Mouse (Mus musculus) embryo, embryonic 11.5 days (tissue): ENCODE measurements around the gene Hist1h2ad.
"Not testable (repeated sequence)": the region's sequence is repeated elsewhere in the genome, so short reads cannot be mapped to it uniquely, and the experiment has no call there.

Experiments
- DNase-seq: peaks from one replicate; pipeline ENCODE4 v3.0.0-alpha.2; 2012; ENCODE audit warnings: low read depth, low spot score

Gene Hist1h2ad

GRCm38 (mm10) chr13:23583387-23584068 is 9.3 kb downstream of the Hist1h2ad start:
- DNase-seq = no peak

DNA sequence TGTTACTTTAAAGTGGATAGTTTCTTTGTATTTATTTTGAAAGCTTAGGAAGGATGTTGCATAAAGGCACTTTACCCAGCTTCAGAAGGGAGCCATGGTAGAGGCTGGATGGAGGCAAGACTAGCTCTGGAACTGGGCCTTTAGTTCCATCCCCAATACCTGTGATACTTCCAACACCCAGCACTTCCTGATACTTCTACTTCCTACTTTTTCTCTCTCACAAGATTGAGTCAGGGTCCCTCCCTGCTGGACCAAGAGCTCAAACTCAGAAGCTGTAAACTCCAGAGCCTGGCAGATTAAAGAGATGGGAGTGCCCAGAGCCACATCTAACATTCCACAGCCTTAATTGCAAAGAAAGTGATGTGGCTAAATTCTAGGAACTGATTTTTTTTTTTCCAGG is 10.2 kb downstream of the Hist1h2ad start:
- DNase-seq = no peak

DNA sequence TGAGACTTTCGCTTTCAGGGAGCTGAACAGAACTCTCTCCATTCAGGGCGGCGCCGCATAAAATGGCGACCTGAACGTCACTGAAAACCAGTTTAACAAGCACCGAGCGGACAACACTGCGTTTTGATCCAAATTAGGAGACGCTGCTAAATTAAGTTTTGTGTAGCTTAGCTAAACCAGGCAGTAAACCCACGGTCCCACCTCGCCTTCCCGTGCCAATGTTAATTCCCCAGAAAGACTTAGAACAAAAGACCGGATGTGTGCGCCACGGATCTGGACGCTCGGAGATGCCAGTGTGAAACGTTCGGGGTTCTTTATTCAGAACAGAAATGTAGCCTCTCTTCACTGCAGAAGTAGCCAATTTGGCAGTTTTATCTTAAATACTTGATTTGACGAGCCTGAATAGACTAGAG is 10.9 kb downstream of the Hist1h2ad start:
- DNase-seq = no peak

DNA sequence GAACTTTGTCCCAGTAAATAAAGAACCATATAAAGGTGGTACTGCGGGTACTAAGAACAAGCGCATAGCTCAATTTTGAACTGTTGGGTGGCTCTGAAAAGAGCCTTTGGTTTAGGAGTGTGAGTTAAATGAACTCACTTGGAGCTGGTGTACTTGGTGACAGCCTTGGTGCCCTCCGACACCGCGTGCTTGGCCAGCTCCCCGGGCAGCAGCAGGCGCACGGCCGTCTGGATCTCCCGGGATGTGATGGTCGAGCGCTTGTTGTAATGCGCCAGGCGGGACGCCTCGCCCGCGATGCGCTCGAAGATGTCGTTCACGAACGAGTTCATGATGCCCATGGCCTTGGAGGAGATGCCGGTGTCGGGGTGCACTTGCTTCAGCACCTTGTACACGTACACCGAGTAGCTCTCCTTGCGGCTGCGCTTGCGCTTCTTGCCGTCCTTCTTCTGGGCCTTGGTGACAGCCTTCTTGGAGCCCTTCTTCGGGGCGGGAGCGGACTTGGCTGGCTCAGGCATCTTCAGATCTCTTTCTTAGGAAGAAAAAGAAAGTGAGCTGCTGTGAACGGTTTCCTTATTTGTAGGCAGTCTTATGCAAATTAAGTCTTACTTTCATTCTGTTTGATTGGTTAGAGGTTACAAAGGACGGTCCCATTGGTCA is 11.4 kb downstream of the Hist1h2ad start:
- peak; percentile 83 for DNase-seq

GRCm38 (mm10) chr13:23586099-23586939 is 12.1 kb downstream of the Hist1h2ad start:
- DNase-seq = no peak

- no peak for DNase-seq
Measured at GRCm38 (mm10) chr13:23586940-23587225, 12.7 kb downstream of the Hist1h2ad start.

- DNase-seq = no peak
Measured at GRCm38 (mm10) chr13:23591206-23591605, 17.0 kb downstream of the Hist1h2ad start.

DNA sequence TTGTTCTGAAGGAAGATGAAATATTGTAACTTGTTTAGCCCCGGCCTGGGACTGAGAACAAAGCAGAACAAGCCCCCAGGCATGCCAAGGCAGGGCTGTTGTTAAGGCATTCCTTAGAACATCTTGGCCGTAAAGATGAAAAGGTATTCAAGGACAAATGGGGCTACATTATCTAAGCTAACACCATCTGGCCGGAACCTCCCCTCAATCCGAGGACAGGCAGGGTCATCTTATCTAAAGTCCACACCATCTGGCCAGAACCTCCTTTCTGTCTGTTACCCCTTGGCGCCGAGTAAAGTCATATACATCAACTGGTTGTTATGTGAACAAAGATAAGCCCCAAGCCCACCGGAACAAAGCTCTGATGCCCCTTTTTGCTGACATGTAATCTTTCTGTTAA is 17.7 kb downstream of the Hist1h2ad start:
- not testable (repeated sequence) for DNase-seq

DNA sequence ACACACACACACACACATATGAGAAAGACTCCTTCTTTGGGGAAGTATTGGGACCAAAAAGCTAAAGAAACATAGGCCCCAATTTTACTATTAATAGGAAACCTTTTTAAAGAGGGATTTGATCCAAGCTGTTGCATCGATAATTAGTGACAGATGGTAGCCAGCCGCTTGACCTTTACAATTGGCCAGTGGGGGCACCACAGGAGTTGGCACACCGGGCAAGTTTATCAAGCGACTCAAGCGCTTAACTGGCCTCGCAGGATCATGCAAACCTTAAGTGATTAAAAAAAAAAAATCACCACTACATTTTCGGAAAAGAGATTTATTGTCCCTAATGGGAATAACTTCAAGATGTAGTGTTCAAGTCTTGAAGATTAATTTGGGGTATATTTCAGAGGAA is 18.4 kb downstream of the Hist1h2ad start:
- DNase-seq = no peak

GRCm38 (mm10) chr13:23593051-23593770 is 19.0 kb downstream of the Hist1h2ad start:
- no peak for DNase-seq

DNA sequence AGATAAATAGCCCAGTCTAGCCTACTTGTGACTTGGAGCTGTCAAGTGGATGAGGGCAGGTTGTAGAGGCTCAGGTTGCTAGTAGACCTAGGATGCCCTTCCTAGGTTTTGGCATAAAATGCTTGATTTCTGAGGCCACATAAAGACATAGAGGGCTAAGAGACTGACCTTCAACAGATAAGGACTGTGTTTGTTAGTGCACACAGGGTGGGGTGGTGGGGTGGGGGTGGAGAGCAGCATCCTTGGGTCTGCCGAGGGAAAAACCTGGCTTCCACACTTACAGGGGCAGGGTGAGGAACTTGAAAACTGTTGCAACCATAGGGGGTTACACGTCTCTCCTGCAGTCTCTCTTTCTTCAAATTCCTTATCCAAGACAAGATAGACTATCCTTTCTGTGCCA is 21.0 kb downstream of the Hist1h2ad start:
- DNase-seq = no peak

GRCm38 (mm10) chr13:23595622-23596372 is 21.6 kb downstream of the Hist1h2ad start:
- no peak for DNase-seq

DNA sequence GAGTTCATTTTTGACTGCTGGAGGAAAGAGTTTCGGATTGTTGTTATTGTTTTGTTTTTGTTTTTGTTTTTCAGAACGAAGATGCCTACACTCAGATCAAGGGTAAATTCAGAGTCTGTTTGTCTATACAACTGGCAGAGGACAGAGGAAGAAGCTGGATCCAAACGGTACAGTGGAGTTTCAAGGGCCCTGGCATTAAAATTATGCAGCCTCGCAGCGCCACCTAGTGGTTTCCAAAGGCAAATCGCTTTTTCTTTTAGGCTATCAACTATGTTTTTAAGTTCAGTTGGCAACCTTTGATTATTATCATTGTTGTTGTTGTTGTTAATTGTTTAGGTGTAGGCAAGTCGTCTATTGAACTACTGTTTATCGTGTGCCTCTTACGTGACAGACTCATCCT is 23.8 kb downstream of the Hist1h2ad start:
- DNase-seq = no peak

GRCm38 (mm10) chr13:23603182-23603699 is 29.1 kb downstream of the Hist1h2ad start:
- DNase-seq = no peak

- DNase-seq = no peak
Measured at GRCm38 (mm10) chr13:23604452-23604851, 30.3 kb downstream of the Hist1h2ad start.

DNA sequence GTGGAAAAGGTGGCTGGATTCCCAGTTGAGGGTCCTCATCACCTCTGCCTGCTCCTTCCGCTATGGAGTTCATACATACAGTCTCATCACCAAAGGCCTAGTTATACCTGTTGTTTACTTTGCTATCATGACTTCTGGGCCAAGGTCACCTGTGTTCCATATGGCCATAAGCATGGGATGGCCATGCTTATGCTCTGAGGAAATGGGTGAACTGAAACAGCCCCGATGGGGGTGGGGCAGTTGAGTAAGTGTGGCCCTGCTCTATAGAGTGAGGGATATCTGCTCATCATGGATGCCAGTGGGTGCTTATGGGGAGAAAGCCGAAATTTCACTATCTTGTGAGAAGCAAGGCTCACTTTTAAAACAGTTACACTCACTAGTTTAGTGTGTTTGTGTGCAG is 30.9 kb downstream of the Hist1h2ad start:
- no peak for DNase-seq

GRCm38 (mm10) chr13:23609209-23609608 is 35.0 kb downstream of the Hist1h2ad start:
- no peak for DNase-seq

DNA sequence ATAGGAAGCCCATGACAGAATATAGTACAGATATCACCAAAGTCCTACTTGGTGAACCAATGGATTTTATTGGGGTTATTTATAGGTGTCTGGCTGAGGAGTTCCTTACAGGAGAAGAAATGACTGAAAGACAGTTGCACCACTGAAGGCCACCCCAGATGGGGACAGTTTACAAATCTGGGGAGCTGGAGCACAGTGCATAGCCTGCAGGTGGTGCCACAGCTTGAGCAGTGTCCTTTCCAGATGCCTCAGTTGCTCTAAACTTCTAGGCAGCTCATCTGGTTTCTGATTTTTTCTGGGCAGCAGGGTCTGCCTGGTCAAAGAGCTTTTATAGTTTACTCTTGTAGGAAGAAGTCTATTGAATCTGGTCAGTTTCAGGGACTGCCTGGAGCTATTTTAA is 35.7 kb downstream of the Hist1h2ad start:
- no peak for DNase-seq

DNA sequence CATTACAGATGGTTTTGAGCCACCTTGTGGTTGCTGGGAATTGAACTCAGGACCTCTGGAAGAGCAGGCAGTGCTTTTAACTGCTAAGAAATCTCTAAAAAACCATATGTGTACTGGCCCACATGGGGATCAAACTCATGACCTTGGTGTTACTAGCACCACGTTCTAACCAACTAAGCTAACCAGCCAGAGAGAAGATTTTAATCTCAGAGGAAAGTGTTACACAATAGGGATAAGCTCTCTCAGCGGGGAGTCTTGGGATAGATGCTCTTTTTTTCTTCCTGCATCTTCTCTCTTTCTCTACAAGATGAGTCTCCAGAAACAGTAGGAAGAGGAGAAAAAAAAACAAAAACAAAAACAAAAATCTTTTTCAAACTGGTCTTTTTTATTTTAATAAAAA is 36.2 kb downstream of the Hist1h2ad start:
- no peak for DNase-seq

GRCm38 (mm10) chr13:23611638-23612037 is 37.5 kb downstream of the Hist1h2ad start:
- no peak for DNase-seq
